Mouse (Mus musculus) midbrain, embryonic 11.5 days (tissue): Measurements from ENCODE around the gene Isg20l2. TPM values are rescaled to one million over a fixed set of nuclear protein-coding genes. Genes with fewer than 3 reads are reported as not detected.

Experiments
- ATAC-seq: fragments of 200-750 bp; cut with Nextera tagmentation; 2 replicates; pipeline ENCODE4 v1.8.0; 2017; ENCODE audit warnings: moderate TSS enrichment, moderate library complexity; ENCODE audit not compliant: low FRiP score
- DNase-seq: peaks from one replicate; pipeline ENCODE4 v3.0.0; 2015; ENCODE audit warnings: low spot score; ENCODE audit errors: missing footprints
- H3K27ac ChIP-seq: fragments of 300-500 bp; sonication (generic); 2 replicates; pipeline ENCODE4 v1.5.1; 2014; ENCODE audit warnings: low read depth, low read length
- H3K27me3 ChIP-seq: fragments of 300-500 bp; sonication (generic); 2 replicates; pipeline ENCODE4 v1.6.1; 2014; ENCODE audit warnings: mild to moderate bottlenecking, low read length, moderate library complexity, mixed read lengths; ENCODE audit not compliant: control insufficient read depth, insufficient read depth
- H3K36me3 ChIP-seq: fragments of 300-500 bp; sonication (generic); 2 replicates; pipeline ENCODE4 v1.6.1; 2014; ENCODE audit warnings: mild to moderate bottlenecking, low read length, moderate library complexity, mixed read lengths; ENCODE audit not compliant: control insufficient read depth, insufficient read depth
- H3K4me1 ChIP-seq: fragments of 300-500 bp; sonication (generic); 2 replicates; pipeline ENCODE4 v1.6.1; 2014; ENCODE audit warnings: low read length; ENCODE audit not compliant: control insufficient read depth, insufficient read depth
- H3K4me2 ChIP-seq: fragments of 300-500 bp; sonication (generic); 2 replicates; pipeline ENCODE4 v1.6.1; 2014; ENCODE audit warnings: mild to moderate bottlenecking, moderate library complexity
- H3K4me3 ChIP-seq: fragments of 300-500 bp; sonication (generic); 2 replicates; pipeline ENCODE4 v1.5.1; 2014; ENCODE audit warnings: low read depth, low read length
- H3K9ac ChIP-seq: fragments of 300-500 bp; sonication (generic); 2 replicates; pipeline ENCODE4 v1.6.1; 2014; ENCODE audit warnings: low read length
- H3K9me3 ChIP-seq: fragments of 300-500 bp; sonication (generic); 2 replicates; pipeline ENCODE4 v1.6.1; 2016; ENCODE audit warnings: low read length; ENCODE audit not compliant: control insufficient read depth
- WGBS: fragments of 180-500 bp; shearing (Covaris S2); extraction: QIAGEN DNeasy Blood & Tissue Kit; methylation state at CpG from one replicate; pipeline ENCODE4 v1.1.7; 2014; 5-methylcytosine and 5-hydroxymethylcytosine counted together
- polyA plus RNA-seq: library from polyadenylated mRNA; unstranded; fragments of >200 nt; fragmentation: Nextera tagmentation; extraction: Ambion mirVana; gene quantifications from 2 replicates; pipeline ENCODE4 v1.2.1, GENCODE M21; 2014

Gene Isg20l2
- polyA plus RNA-seq, 1 experiment from 2014 or later, result 53.9 TPM

- H3K9ac ChIP-seq, result peak within 1 kb of the TSS; percentile 60
- H3K4me1 ChIP-seq, result peaks cover 5% of the 10 kb centered on the region
- no peaks in the 10 kb centered on the region for H3K27me3 ChIP-seq
- peaks cover 6% of the 10 kb centered on the region; the same call in 1 of the 2 replicates for H3K36me3 ChIP-seq
- ATAC-seq (peak; percentile 82), DNase-seq (peak; percentile 96)
- H3K9me3 ChIP-seq, result no peaks in the 10 kb centered on the region
- H3K4me2 ChIP-seq, result peak within 1 kb of the TSS; percentile 68
- no peak within 1 kb of the TSS for H3K27ac ChIP-seq
- WGBS, result under 1% methylated on average over 30 of the region's 30 CpGs
- H3K4me3 ChIP-seq, result peak within 1 kb of the TSS; percentile 53
These were observed 10.6 kb upstream of the Isg20l2 start, which contains the start of gene Mrpl24 for GRCm38 (mm10) chr3:87919336-87920108. Gene Mrpl24 (plus strand): TSS chr3:87919506.

DNA sequence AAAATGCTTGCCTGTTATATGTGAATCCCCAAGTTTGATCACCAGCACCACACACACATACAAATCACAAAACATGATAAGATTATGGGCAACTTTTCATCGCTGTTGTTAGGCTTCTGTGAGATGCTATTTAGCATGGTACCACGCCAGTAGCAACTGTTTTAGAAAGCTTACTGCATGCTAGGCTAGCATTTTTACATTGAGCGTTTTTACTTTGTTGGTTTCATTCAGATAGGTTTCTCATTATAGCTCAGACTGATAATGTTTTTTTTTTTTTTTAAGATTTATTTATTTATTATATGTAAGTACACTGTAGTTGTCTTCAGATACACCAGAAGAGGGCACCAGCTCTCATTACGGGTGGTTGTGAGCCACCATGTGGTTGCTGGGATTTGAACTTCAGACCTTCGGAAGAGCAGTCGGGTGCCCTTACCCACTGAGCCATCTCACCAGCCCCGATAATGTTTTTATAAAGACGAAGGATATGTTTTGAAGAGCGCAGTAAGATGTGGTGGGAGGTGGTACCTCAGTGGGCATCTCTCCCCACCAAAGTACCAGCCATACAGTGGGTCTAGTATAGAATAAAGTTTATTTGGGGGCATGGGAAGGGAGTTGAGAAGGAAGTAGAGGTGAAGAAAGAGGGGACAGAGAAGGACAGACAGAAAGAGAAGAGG, 9.7 kb upstream of the Isg20l2 start:
- Histone ChIP-seq H3K36me3 (peaks cover 12% of the 10 kb centered on the region; the same call in 1 of the 2 replicates), H3K27ac (no peak overlapping the region), H3K4me3 (peak overlapping the region; percentile 53), H3K27me3 (no peaks in the 10 kb centered on the region), H3K4me1 (peaks cover 5% of the 10 kb centered on the region), H3K9ac (peak overlapping the region; percentile 60; the same call in 1 of the 2 replicates), H3K9me3 (no peaks in the 10 kb centered on the region), H3K4me2 (peak overlapping the region; percentile 68)
- peak; percentile 80 for DNase-seq
- 66% methylated on average over 9 of the region's 9 CpGs for WGBS
- no peak for ATAC-seq

- H3K27me3 ChIP-seq, result no peaks in the 10 kb centered on the region
- no peak for DNase-seq
- no peak overlapping the region for H3K4me2 ChIP-seq
- H3K9me3 ChIP-seq, result no peaks in the 10 kb centered on the region
- H3K4me3 ChIP-seq, result no peak overlapping the region
- peaks cover 14% of the 10 kb centered on the region; the same call in 1 of the 2 replicates for H3K36me3 ChIP-seq
- no peak overlapping the region for H3K9ac ChIP-seq
- peaks cover 10% of the 10 kb centered on the region for H3K4me1 ChIP-seq
- no peak for ATAC-seq
- H3K27ac ChIP-seq, result no peak overlapping the region
- 93% methylated on average over 7 of the region's 7 CpGs for WGBS
These were observed 5.1 kb upstream of the Isg20l2 start for GRCm38 (mm10) chr3:87924996-87925395.

DNA sequence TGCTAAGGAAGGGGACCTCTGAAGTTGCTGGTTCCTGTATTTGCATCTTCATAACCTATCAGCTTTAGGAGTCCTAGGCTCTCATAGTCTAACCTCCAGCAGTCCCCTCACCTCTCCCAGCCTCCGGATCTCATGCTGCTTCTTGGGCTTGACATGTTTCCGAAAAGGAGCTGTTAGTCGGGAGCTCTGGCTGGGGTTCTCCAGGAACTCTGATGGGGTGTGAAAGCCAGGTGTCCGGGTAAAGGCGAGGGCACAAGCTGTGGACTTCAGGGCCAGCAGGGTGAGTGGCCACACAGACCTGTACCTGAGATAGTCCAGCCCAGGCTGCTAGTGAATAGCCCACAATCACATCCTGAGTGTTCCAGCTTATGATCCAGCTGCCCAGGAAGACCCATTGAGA, 2.7 kb upstream of the Isg20l2 start:
- 96% methylated on average over 5 of the region's 5 CpGs for WGBS
- H3K9ac ChIP-seq, result no peak overlapping the region

GRCm38 (mm10) chr3:87929341-87930077, 605 bp upstream of the Isg20l2 start:
- Histone ChIP-seq H3K4me2 (peak overlapping the region; percentile 73), H3K9me3 (no peaks in the 10 kb centered on the region), H3K27ac (no peak overlapping the region), H3K4me1 (peaks cover 18% of the 10 kb centered on the region), H3K4me3 (peak overlapping the region; percentile 90), H3K9ac (peak overlapping the region; percentile 80), H3K27me3 (no peaks in the 10 kb centered on the region; the same call in 1 of the 2 replicates), H3K36me3 (peaks cover 18% of the 10 kb centered on the region)
- DNase-seq (peak; percentile 78), ATAC-seq (peak; percentile 71)
- WGBS, result 8% methylated on average over 26 of the region's 26 CpGs

More for the DNA sequence above, 2.7 kb upstream of the Isg20l2 start:
- H3K27ac ChIP-seq, result no peak overlapping the region
- H3K27me3 ChIP-seq, result no peaks in the 10 kb centered on the region
- H3K36me3 ChIP-seq, result peaks cover 20% of the 10 kb centered on the region
- no peak overlapping the region for H3K4me3 ChIP-seq
- H3K4me1 ChIP-seq, result peaks cover 18% of the 10 kb centered on the region
- ATAC-seq (no peak), DNase-seq (no peak)
- H3K4me2 ChIP-seq, result no peak overlapping the region
- H3K9me3 ChIP-seq, result no peaks in the 10 kb centered on the region

DNA sequence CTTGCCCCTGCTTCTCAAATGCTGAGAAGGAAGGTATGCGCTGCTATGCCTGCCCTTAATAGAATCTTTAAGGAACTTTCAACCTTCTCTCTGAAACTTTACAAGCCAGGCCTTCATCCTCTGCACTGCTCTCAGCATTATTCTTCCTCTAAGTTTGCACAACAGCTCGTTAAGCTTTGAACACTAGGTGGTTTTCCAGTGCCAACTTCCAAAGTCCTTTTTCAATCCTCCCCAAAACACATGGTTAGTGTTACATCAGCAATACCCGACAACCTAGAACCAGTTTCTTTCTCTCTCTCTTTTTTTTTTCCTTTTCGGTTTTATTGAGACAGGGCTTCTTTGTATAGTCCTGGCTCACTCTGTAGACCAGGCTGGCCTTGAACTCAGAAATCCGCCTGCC, 3.9 kb downstream of the Isg20l2 start:
- no peak for ATAC-seq
- Histone ChIP-seq H3K9ac (no peak overlapping the region), H3K4me2 (no peak overlapping the region), H3K4me3 (no peak overlapping the region), H3K27ac (no peak overlapping the region), H3K36me3 (peaks cover 25% of the 10 kb centered on the region), H3K9me3 (no peaks in the 10 kb centered on the region), H3K27me3 (no peaks in the 10 kb centered on the region; the same call in 1 of the 2 replicates), H3K4me1 (peaks cover 15% of the 10 kb centered on the region)
- DNase-seq, result no peak
- WGBS, result 90% methylated on average over 5 of the region's 5 CpGs

- no peak overlapping the region for H3K4me2 ChIP-seq
- no peaks in the 10 kb centered on the region for H3K9me3 ChIP-seq
- H3K4me1 ChIP-seq, result peaks cover 11% of the 10 kb centered on the region
- H3K9ac ChIP-seq, result no peak overlapping the region
- H3K4me3 ChIP-seq, result no peak overlapping the region
- H3K27me3 ChIP-seq, result no peaks in the 10 kb centered on the region; the same call in 1 of the 2 replicates
- ATAC-seq (no peak), DNase-seq (no peak)
- H3K36me3 ChIP-seq, result peaks cover 25% of the 10 kb centered on the region
- WGBS, result 77% methylated on average over 4 of the region's 4 CpGs
- H3K27ac ChIP-seq, result no peak overlapping the region
These were observed 4.4 kb downstream of the Isg20l2 start for GRCm38 (mm10) chr3:87934501-87934900.

DNA sequence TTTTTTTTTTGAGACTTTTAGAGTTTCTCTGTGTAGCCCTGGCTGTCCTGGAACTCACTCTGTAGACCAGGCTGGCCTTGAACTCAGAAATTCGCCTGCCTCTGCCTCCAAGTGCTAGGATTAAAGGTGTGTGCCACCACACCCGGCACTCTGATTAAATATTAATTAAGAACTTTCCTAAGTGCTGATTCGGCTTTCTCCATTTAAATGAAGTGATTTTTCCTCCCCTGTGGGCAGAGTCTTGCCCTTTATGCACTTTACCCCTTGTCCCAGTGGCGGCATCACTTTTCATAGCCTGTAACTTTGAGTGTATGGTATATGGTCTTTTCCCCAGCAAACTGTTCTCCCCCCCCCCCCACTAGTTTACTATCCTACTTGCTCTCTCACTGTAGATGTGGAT, 5.1 kb downstream of the Isg20l2 start:
- H3K27ac ChIP-seq, result no peak overlapping the region
- WGBS, result 89% methylated on average over 4 of the region's 4 CpGs
- no peaks in the 10 kb centered on the region; the same call in 1 of the 2 replicates for H3K27me3 ChIP-seq
- H3K4me2 ChIP-seq, result no peak overlapping the region
- H3K4me3 ChIP-seq, result no peak overlapping the region
- peaks cover 11% of the 10 kb centered on the region for H3K4me1 ChIP-seq
- H3K9ac ChIP-seq, result no peak overlapping the region
- no peak for ATAC-seq
- H3K9me3 ChIP-seq, result no peaks in the 10 kb centered on the region
- DNase-seq, result no peak
- peaks cover 25% of the 10 kb centered on the region for H3K36me3 ChIP-seq
